ENCODE assay signal across 8 mouse cellular contexts in genomic region chr5:100519027-100519411, GRCm38 (mm10). TPM values are rescaled to one million over a fixed set of nuclear protein-coding genes. Genes with fewer than 3 reads are reported as not detected.
DNase-seq lines count a peak whose midpoint lies in the region; ATAC-seq and TF ChIP-seq lines count a peak whose summit lies in the region.

No protein-coding gene starts in this region.

- no peaks in the 10 kb centered on the region for H3K27me3 ChIP-seq in liver, adult 2 months (ENCODE audit: control insufficient read depth, insufficient read depth, low read length)
- H3K27me3 ChIP-seq in embryonic facial prominence, embryonic 12.5 days, result no peaks in the 10 kb centered on the region
- no peaks in the 10 kb centered on the region for H3K27me3 ChIP-seq in intestine, embryonic 14.5 days (replicated peaks; ENCODE audit: control insufficient read depth, insufficient read depth, low read length)
- no peaks in the 10 kb centered on the region; the same call in 1 of the 2 replicates for H3K27me3 ChIP-seq in neural tube, embryonic 12.5 days (replicated peaks)

- peak overlapping the region; percentile 78 for H3K4me3 ChIP-seq in liver, adult 2 months (ENCODE audit: insufficient read depth, low read depth, low read length)
- H3K4me3 ChIP-seq in embryonic facial prominence, embryonic 12.5 days, result peak overlapping the region; percentile 70
- peak overlapping the region; percentile 57 for H3K4me3 ChIP-seq in intestine, embryonic 14.5 days (ENCODE audit: low read depth, low read length)
- H3K4me3 ChIP-seq in neural tube, embryonic 12.5 days, result peak overlapping the region; percentile 82

- no peak for DNase-seq in liver, adult 2 months (ENCODE audit: extremely low read depth, low read depth, low spot score)
- no peak for DNase-seq in liver
- DNase-seq in intestine, embryonic 14.5 days (ENCODE audit: low spot score), result no peak
- no peak for DNase-seq in cerebellum, adult 11 months
- DNase-seq in cerebellum, postnatal 10 days, result no peak
- DNase-seq in left cerebral cortex, postnatal 4 days, result no peak

- no peak for TF ChIP-seq POLR2A in liver, adult 2 months (IDR thresholded peaks at IDR 0.05; ENCODE audit: extremely low read depth, insufficient read depth, low read length)

- peaks cover 12% of the 10 kb centered on the region; the same call in 1 of the 2 replicates for H3K79me2 ChIP-seq in liver, adult 2 months (ENCODE audit: control insufficient read depth, insufficient read depth, low read length)

- H3K9me3 ChIP-seq in embryonic facial prominence, embryonic 12.5 days, result no peaks in the 10 kb centered on the region
- no peaks in the 10 kb centered on the region for H3K9me3 ChIP-seq in intestine, embryonic 14.5 days (ENCODE audit: control insufficient read depth, low read length)
- no peaks in the 10 kb centered on the region for H3K9me3 ChIP-seq in neural tube, embryonic 12.5 days

- 4% methylated on average over 5 of the region's 5 CpGs for WGBS in liver, adult 2 months
- WGBS in embryonic facial prominence, embryonic 12.5 days, result 9% methylated on average over 5 of the region's 5 CpGs
- WGBS in intestine, embryonic 14.5 days, result 8% methylated on average over 5 of the region's 5 CpGs
- 13% methylated on average over 5 of the region's 5 CpGs for WGBS in neural tube, embryonic 12.5 days

- intact Hi-C loops in left cerebral cortex, postnatal 4 days (cut with DNase I), result loop anchor here (2.0 kb wide), 1 partner anchor 90 kb away; no protein-coding TSS in a partner anchor

- peak overlapping the region; percentile 70 for H3K4me2 ChIP-seq in embryonic facial prominence, embryonic 12.5 days (replicated peaks)
- peak overlapping the region; percentile 85 for H3K4me2 ChIP-seq in intestine, embryonic 14.5 days (ENCODE audit: low read length)
- peak overlapping the region; percentile 80 for H3K4me2 ChIP-seq in neural tube, embryonic 12.5 days (replicated peaks)

- ATAC-seq in embryonic facial prominence, embryonic 12.5 days (ENCODE audit: insufficient number of reproducible peaks, insufficient read depth, low FRiP score, low TSS enrichment), result no peak
- ATAC-seq in intestine, embryonic 14.5 days (replicated peaks; ENCODE audit: low FRiP score, low TSS enrichment, low read depth), result no peak
- ATAC-seq in neural tube, embryonic 12.5 days (ENCODE audit: low FRiP score, low read depth), result no peak

- TF ChIP-seq CTCF in liver, adult 2 months (IDR thresholded peaks at IDR 0.05; ENCODE audit: low read depth, low read length), result no peak

- H3K27ac ChIP-seq in liver, adult 2 months (replicated peaks; ENCODE audit: insufficient read depth, low read depth, low read length), result 0 out of 2 replicates have a peak overlapping the region, but pooled peaks have one; percentile 53
- peak overlapping the region; percentile 87 for H3K27ac ChIP-seq in embryonic facial prominence, embryonic 12.5 days
- no peak overlapping the region for H3K27ac ChIP-seq in intestine, embryonic 14.5 days (ENCODE audit: low read depth)
- no peak overlapping the region for H3K27ac ChIP-seq in neural tube, embryonic 12.5 days

- H3K4me1 ChIP-seq in liver, adult 2 months (ENCODE audit: control insufficient read depth, insufficient read depth, low read length), result peaks cover 9% of the 10 kb centered on the region; the same call in 1 of the 2 replicates
- peaks cover 10% of the 10 kb centered on the region for H3K4me1 ChIP-seq in embryonic facial prominence, embryonic 12.5 days
- H3K4me1 ChIP-seq in intestine, embryonic 14.5 days (replicated peaks; ENCODE audit: control insufficient read depth, insufficient read depth, low read length), result peaks cover 18% of the 10 kb centered on the region
- H3K4me1 ChIP-seq in neural tube, embryonic 12.5 days, result peaks cover 15% of the 10 kb centered on the region

- H3K36me3 ChIP-seq in liver, adult 2 months (ENCODE audit: control insufficient read depth, insufficient read depth, low read length), result no peaks in the 10 kb centered on the region
- H3K36me3 ChIP-seq in embryonic facial prominence, embryonic 12.5 days, result no peaks in the 10 kb centered on the region; the same call in 1 of the 2 replicates
- H3K36me3 ChIP-seq in intestine, embryonic 14.5 days (ENCODE audit: control insufficient read depth, insufficient read depth, low read length), result peaks cover 10% of the 10 kb centered on the region
- H3K36me3 ChIP-seq in neural tube, embryonic 12.5 days, result no peaks in the 10 kb centered on the region

- peak overlapping the region; percentile 79 for H3K9ac ChIP-seq in liver, adult 2 months (ENCODE audit: low read depth, low read length)
- peak overlapping the region; percentile 82 for H3K9ac ChIP-seq in embryonic facial prominence, embryonic 12.5 days
- H3K9ac ChIP-seq in intestine, embryonic 14.5 days (ENCODE audit: low read length), result peak overlapping the region; percentile 82
- peak overlapping the region; percentile 82 for H3K9ac ChIP-seq in neural tube, embryonic 12.5 days

RNA-seq across cellular contexts. Expression of gene Cops4, which starts 0.9 kb away (rescaled TPM):
- 47.1 and 53.2 TPM in 2 replicates for total RNA-seq in liver, adult 2 months (2014; rRNA removed)
- 12.0 and 13.1 TPM in 2 replicates for polyA plus RNA-seq in liver, adult 2 months (2012; rRNA removed)
- 206 and 210 TPM in 2 replicates for polyA plus RNA-seq in embryonic facial prominence, embryonic 12.5 days (2016; fragmentation: Nextera tagmentation; extraction: Ambion mirVana)
- 183 and 189 TPM in 2 replicates for polyA plus RNA-seq in intestine, embryonic 14.5 days (2014; fragmentation: Nextera tagmentation; extraction: Ambion mirVana)
- 184 and 197 TPM in 2 replicates for polyA plus RNA-seq in neural tube, embryonic 12.5 days (2016; fragmentation: Nextera tagmentation; extraction: Ambion mirVana)
- 10 to 100 TPM; 80.3 to 83.3 TPM for total RNA-seq in left cerebral cortex, postnatal 4 days (2021)

RNA-seq across cellular contexts. Expression of gene Lin54, which starts 18.6 kb away (rescaled TPM):
- total RNA-seq in liver, adult 2 months (2014; rRNA removed), result 5.7 and 6.7 TPM in 2 replicates
- 2.7 and 3.5 TPM in 2 replicates for polyA plus RNA-seq in liver, adult 2 months (2012; rRNA removed)
- polyA plus RNA-seq in embryonic facial prominence, embryonic 12.5 days (2016; fragmentation: Nextera tagmentation; extraction: Ambion mirVana), result 13.3 and 13.6 TPM in 2 replicates
- polyA plus RNA-seq in intestine, embryonic 14.5 days (2014; fragmentation: Nextera tagmentation; extraction: Ambion mirVana), result 16.8 and 18.1 TPM in 2 replicates
- 11.9 and 14.8 TPM in 2 replicates for polyA plus RNA-seq in neural tube, embryonic 12.5 days (2016; fragmentation: Nextera tagmentation; extraction: Ambion mirVana)
- 10 to 100 TPM; 18.4 to 18.6 TPM for total RNA-seq in left cerebral cortex, postnatal 4 days (2021)

RNA-seq across cellular contexts. Expression of gene Plac8, which starts 53.0 kb away (rescaled TPM):
- total RNA-seq in liver, adult 2 months (2014; rRNA removed), result 21.5 and 29.7 TPM in 2 replicates
- polyA plus RNA-seq in liver, adult 2 months (2012; rRNA removed), result 11.3 and 18.2 TPM in 2 replicates
- 3.4 and 3.6 TPM in 2 replicates for polyA plus RNA-seq in embryonic facial prominence, embryonic 12.5 days (2016; fragmentation: Nextera tagmentation; extraction: Ambion mirVana)
- polyA plus RNA-seq in intestine, embryonic 14.5 days (2014; fragmentation: Nextera tagmentation; extraction: Ambion mirVana), result 256 and 280 TPM in 2 replicates
- 1.2 and 1.9 TPM in 2 replicates for polyA plus RNA-seq in neural tube, embryonic 12.5 days (2016; fragmentation: Nextera tagmentation; extraction: Ambion mirVana)
- total RNA-seq in left cerebral cortex, postnatal 4 days (2021), result 1 to 10 TPM in 1 of 2 experiments, not detected in 1; 1.9 TPM

Comparison
In these comparisons a context has a peak if more than half of its experiments do, and no peak if none do; other contexts are left out.
1. H3K27ac ChIP-seq: peak in liver, adult 2 months (single experiment) and embryonic facial prominence, embryonic 12.5 days (single experiment); none in intestine, embryonic 14.5 days (single experiment) and neural tube, embryonic 12.5 days (single experiment).
2. RNA of gene Cops4, which starts 0.9 kb away (polyA plus RNA-seq): 206 to 210 TPM in embryonic facial prominence, embryonic 12.5 days, 184 to 197 TPM in neural tube, embryonic 12.5 days and 183 to 189 TPM in intestine, embryonic 14.5 days; 12.0 to 13.1 TPM in liver, adult 2 months; every median in the first group is over 10 times any median in the second.
3. RNA of gene Plac8, which starts 53.0 kb away (polyA plus RNA-seq): 256 to 280 TPM in intestine, embryonic 14.5 days; 11.3 to 18.2 TPM in liver, adult 2 months, 3.4 to 3.6 TPM in embryonic facial prominence, embryonic 12.5 days and 1.2 to 1.9 TPM in neural tube, embryonic 12.5 days; every median in the first group is over 10 times any median in the second.
4. Peak in every context shown above with its lines, with median percentiles within 50 percentile points of each other: H3K4me3 ChIP-seq, H3K9ac ChIP-seq and H3K4me2 ChIP-seq.